Mouse (Mus musculus): Measurements from ENCODE around the gene Ppp2r5b. TPM values are rescaled to one million over a fixed set of nuclear protein-coding genes. Genes with fewer than 3 reads are reported as not detected.
A peak's percentile ranks its signal among the peaks of the same experiment; 100 is the strongest.

Ppp2r5b gene
- total RNA-seq (2021): 10 to 100 TPM; 30.7 to 31.7 TPM

DNA sequence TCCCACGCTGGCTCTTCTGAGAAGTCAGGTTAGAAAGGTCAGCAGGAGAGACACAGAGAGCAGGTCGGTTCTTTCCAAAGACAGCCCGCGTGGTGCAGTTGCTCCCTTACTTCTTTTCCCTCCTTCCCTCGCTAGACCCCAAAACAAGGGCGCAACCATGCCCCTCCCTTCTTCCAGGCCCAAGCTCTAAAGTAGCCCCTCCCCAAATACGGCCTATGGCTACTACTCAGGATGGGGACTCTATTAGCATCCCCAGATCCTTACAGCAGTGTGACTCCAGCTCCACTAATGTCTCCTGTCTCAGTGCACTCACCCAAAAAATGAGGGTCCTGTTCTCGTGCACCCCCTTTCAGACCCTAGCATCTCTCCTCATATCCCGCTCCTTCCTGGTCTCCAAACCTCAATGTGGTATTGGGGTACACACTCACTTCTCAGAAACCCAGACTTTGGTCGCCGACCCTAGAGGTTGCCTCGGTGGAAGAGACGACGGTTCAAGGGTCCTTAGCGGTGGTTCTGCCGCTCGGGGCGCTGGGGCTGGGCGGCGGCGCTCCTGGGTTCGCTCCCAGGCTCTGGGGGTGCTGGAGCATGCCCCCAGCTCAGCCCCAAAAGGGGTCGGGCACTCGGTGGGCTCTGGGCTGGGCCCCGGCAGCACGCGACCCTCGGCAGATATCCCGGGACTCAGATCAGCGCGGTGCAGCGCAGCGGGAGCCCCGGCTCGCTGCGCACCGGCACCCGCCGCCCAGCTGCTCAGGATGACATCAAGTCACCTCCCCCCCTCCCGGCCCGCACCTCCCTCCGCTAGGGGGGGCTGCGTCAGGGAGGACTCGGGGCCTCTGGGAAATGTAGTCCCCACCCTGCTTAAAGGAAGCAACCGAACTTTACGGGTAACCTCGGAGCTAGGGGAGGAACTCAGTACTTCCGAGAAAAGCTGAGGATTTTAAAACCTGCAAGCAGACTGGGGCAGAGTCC is at the start of gene Ppp2r5b:
Gene Ppp2r5b (minus strand): TSS at position 789 of the 969 bp plus-strand sequence.
- intact Hi-C loops (cut with DNase I): loop anchor here (1.0 kb wide), 1 partner anchor 94 kb away; the partner anchor contains the start of gene Arl2
- peak; percentile 95 to 96 for DNase-seq

DNA sequence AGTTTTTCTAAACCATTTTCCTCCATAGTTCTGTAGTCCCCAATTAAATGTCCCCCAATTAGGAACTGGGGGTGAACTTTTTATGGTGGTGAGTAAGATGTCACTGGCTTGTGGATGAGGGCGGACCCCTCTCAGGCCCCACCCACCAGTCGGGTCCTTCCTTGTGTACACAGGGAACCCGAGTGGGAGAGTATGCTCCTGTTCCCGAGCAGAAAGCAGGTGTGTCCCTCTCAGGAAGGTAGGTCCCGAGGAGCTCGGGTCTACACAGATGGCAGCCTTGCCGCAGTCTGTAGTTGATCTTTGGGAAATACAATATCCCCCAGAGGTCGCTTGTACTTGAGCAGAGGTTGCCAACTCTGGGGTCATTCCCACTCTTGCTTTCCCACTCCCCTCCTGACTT is 49.6 kb upstream of the Ppp2r5b start:
- intact Hi-C loops (cut with DNase I): no loop called here
- no peak for DNase-seq

DNA sequence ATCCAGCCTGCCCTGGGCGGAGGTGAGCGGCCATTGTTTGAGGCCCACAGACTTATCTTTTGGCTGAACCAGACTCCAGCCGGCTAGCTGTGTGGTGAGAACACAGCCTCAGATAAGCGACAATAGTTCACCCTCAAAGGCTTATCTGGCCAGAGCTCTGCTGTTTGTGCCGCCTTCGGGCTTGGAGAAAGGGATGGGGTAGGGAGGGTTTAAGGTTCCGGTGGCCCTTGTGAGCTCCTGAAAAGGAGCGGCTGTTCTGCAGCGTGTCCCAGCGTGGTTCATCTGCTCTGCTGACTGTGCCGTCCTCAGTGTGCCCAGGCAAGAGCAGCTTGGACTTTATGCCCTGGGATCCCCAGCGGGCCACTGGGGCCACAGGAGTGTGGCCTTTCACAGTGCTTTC is 48.8 kb upstream of the Ppp2r5b start:
- peak; percentile 50 to 62 for DNase-seq
- intact Hi-C loops (cut with DNase I): no loop called here

GRCm38 (mm10) chr19:6283001-6283400 is 47.3 kb upstream of the Ppp2r5b start:
- DNase-seq: no peak
- intact Hi-C loops (cut with DNase I): loop anchor here (2.0 kb wide), 1 partner anchor 18 kb away; no protein-coding TSS in a partner anchor

DNA sequence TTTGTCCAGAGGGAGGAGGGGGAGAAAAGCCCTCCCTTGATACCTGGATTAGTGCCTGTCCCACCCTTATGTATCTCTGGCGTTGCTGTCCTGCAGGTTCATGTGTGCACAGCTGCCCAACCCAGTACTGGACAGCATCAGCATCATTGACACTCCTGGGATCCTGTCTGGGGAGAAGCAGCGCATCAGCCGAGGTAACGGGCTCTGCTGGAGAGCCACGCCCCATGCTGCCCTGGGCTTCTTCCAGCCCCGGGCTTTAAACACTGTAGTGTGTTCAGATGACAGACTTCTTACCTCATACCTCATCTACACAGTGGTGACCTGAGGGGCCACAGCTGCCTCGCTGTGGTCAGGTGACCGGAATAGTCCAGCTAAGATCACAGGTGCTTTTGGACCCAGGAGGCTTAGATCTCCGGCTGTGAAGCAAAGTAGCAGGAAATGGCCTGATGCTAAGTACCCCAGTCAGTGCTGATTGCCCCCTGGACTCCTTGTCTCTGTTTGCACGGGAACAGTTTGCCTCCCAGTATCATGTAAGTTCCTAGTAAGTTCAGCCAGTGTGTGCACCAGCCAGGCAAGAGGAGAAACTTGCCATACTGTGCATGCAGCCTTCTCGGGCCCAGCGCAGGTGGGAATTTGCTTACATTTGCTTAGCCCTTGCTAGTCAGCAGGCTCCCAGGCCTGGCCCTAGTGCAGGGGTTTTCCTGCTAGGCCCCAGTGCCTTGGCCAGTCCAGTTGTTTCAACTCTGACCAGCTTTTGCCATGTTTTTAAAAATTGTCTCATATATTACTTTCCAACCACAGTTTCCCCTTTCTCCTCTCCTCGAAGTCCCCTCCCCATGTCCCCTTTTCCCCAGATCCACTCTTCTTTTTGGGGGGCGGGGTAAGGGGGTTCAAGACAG is 45.7 kb upstream of the Ppp2r5b start:
- intact Hi-C loops (cut with DNase I): loop anchor here (2.0 kb wide), 1 partner anchor 19 kb away; no protein-coding TSS in a partner anchor
- no peak for DNase-seq

GRCm38 (mm10) chr19:6280554-6280953 is 44.9 kb upstream of the Ppp2r5b start:
- intact Hi-C loops (cut with DNase I): no loop called here

DNA sequence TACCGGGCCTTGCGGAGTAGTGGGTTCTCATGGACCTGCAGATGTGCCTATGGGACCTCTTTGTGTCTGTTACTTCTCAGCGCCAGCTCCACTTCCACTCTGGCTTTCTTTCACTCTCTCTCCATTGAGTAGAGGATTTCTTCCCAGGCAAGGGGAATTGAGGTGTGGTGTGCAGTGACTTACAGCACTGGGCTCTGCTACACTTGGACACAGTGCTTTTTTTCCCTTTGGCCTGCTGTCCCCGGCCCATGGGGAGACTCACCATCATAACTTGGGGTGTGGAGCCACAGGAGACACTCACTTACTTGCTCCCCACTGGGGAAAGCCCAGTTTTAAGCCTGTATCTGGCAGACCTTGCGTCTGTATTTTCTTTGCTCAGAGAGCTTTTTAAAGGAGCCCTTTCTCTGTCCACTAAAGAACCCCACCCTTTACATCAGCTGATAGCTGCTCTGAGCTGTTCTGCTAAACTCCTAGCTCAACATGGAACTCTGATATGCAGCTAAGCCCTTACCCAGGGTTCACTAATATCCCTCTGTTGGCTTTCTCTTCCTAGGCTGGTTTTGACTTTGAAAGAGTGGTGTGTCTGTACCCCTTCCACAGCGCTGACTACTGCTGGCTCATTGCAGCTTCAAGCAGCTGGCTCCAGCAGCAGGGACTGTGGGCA is 43.9 kb upstream of the Ppp2r5b start:
- no peak for DNase-seq
- intact Hi-C loops (cut with DNase I): loop anchor here (1.0 kb wide), 1 partner anchor 9 kb away; no protein-coding TSS in a partner anchor

More at GRCm38 (mm10) chr19:6280554-6280953, 44.9 kb upstream of the Ppp2r5b start:
- DNase-seq: no peak

DNA sequence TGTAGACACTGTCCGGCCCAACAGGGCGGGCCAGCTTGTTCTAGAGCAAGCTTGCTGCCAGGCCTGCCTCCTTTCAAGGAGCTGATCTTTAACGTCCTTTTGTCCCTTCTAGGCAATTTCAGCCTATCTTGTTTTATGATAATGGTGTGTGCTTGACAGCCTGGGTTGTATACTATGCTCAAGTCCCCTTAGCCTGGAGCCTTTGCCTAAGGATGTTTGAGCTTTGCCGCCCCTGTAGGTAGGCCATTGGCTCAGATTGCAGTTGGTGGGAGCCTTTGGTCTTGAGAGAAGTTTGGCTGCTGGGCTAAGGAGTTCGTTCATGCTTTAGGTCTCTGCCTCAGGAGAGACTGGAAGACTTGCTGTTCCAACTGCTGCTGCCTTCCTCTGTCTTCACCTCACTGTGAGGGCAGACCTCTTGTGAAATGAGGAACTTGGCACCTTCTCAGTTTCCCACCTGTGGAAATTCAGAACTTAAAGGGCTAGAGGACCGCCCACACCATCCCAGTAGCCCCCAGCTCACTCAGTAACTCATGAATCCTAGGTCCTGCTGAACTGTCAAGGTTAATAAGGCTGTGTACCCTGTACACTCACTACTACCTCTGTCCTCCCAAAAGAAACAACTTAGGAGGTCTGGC is 42.9 kb upstream of the Ppp2r5b start:
- no peak for DNase-seq
- intact Hi-C loops (cut with DNase I): loop anchor here (1.0 kb wide), 1 partner anchor 10 kb away; no protein-coding TSS in a partner anchor

DNA sequence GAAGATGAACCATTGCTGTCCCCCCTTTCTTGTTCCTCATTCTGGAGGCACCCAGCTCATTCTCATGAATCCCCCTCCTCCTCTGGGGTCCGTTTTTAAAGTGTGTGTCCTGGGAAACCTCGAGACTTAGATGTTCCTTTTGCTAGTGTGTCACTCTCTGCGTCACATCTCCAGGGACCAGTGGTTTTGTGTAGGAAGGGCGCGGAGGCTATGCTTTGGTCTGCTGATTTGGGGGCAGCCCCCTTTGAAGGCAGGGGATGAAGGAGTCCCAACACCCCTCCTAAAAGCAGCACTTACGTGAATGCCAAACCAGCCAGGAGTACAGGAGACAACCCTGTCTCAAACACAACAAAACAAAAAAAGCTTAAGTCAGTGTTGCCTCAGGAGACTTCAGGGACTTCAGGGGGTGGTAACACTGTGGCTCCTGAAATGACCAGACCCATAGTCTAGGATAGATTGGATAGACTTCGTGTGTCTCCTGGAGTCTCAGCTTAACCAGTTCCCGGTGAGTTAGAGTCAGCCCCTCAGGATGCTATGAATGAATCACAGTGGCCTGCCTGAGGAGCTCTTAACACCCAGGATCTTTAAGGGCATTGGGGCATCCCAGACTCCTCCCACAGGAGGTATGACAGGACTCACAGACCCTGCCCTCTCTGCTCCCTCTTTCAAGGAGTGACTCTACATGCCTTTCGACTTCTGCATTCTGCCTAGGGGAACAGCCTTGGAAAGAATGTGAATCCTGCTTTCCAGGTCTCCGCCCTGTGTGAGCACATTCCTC is 42.2 kb upstream of the Ppp2r5b start:
- intact Hi-C loops (cut with DNase I): no loop called here

DNA sequence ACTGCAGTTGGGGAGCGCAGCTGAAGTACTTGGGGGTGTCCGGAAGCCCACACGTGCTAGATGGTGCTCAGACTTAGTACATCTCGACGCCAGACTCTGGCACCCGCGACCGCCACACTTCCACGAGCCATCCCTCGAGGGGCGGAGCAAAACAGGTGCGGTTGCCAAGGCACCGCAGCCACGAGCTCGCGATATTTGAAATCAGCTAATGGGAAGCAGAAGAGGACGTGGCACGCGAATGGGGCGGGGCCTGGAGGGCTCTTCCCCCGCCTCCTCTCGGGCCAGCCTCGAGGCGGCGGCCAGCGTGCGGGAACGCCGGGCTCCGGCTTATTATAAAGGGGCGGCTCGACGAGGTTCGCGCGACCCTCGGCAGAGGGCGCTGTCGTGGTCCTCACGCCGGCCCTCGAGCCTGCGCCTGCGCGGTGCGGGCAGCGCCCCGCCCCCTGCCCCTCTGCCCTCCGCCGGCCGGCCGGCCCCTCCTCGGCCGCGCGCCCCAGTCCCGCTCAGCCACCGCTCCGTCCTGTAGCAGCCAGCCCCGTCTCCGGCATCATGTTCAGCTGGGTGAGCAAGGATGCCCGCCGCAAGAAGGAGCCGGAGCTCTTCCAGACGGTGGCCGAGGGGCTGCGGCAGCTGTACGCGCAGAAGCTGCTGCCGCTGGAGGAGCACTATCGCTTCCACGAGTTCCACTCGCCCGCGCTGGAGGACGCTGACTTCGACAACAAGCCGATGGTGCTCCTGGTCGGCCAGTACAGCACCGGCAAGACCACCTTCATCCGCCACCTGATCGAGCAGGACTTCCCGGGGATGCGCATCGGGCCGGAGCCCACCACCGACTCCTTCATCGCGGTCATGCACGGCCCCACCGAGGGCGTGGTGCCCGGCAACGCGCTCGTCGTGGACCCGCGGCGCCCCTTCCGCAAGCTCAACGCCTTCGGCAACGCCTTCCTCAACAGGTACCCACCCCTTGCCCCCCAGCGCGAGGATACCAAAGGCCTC is 41.1 kb upstream of the Ppp2r5b start, which contains the start of gene Ehd1:
Gene Ehd1 (plus strand): TSS at position 300 of the 996 bp plus-strand sequence.
- intact Hi-C loops (cut with DNase I): no loop called here

More for the DNA sequence above, 42.2 kb upstream of the Ppp2r5b start:
- peak; percentile 87 to 89 for DNase-seq

DNA sequence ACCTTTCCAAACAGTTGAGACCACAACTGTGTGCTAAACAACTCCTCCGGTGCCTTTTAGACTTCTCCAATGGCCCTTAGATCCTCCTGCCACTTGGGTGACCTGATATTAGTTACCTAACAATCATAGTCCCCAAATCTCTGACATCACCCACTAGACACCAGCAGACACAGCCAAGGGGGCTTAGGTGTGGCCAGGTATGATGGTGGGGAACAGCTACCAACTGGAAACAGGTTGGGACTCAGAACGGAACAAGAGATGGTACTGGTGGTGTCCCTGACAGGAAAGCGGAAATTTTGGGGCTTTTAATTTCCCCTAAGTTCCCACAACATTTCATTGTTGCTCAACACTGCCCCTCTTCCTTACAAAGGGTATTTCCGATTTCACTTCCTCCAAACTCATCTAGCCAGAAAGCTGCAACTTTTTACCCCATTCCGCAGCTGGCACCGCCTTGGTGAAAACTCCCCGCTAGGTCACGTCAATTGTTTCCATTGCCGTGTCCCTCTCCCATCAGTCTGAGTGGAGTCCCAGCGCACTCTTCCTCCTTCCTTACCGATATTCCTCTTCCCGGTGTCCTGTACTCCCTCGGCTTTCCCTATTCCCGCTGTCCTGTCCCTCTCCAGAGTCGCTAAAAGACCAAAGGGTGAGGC is 40.2 kb upstream of the Ppp2r5b start:
- intact Hi-C loops (cut with DNase I): no loop called here
- DNase-seq: no peak

More for the DNA sequence above, 41.1 kb upstream of the Ppp2r5b start, which contains the start of gene Ehd1:
- peak; percentile 98 to 99 for DNase-seq

- no peak for DNase-seq
- intact Hi-C loops (cut with DNase I): no loop called here
Measured at GRCm38 (mm10) chr19:6273998-6274608, 38.4 kb upstream of the Ppp2r5b start.

DNA sequence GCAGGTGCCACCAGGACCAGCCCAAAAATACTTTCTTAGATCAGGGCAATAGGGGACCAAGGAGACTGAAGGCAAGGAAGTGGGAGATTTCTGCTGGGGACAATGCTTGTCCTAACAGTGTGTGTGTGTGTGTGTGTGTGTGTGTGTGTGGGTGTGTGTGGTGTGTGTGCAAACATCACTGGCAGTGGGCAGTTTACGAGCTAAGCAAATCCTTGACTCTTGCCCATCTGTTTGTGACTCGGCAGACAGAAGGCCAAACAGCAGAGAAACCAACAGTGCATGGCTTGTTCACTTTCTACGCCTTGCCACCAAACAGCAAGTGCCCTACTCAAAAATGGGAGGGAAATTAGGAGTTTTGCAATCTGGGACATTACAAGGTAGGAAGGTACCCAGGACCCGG is 37.9 kb upstream of the Ppp2r5b start:
- intact Hi-C loops (cut with DNase I): no loop called here
- no peak for DNase-seq

DNA sequence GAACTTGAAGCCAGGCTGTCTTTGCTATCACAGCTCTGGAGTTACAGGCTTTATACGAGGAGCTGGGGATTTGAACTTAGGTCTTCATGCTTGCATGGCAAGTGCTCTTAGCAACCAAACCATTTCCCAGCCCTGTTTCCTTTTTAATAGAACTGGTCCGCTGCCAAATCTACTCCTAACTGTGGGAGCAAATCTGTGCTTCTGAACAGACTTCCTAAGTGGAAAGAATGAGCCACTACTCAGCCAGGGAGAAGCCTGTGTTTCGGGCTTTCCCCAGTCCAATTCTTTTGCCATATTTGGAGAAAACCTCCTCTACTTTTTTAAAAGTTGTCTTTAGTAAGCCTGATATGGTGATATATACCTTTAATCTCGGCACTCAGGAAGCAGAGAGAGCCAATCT is 37.1 kb upstream of the Ppp2r5b start:
- peak; percentile 55 to 65 for DNase-seq
- intact Hi-C loops (cut with DNase I): no loop called here

DNA sequence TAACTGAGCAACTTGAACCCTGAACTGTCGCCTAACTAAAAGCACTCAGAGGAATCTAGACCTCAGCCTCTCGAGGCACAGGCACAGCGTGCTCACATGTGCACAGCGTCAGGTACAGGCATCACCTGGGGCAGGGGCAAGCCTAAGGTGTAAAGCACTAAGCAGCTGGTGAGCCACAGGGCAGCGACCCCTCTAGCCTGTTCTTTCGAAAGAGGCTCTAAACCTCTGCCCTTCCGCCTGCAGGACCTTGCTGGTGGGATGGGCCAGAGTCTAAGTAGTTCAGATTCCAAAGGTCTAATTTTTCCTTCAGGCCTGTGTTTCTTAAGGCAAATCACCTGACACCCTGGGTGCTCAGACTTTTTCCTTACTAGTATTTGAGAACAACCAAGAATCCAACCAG is 36.4 kb upstream of the Ppp2r5b start:
- DNase-seq: no peak
- intact Hi-C loops (cut with DNase I): no loop called here

DNA sequence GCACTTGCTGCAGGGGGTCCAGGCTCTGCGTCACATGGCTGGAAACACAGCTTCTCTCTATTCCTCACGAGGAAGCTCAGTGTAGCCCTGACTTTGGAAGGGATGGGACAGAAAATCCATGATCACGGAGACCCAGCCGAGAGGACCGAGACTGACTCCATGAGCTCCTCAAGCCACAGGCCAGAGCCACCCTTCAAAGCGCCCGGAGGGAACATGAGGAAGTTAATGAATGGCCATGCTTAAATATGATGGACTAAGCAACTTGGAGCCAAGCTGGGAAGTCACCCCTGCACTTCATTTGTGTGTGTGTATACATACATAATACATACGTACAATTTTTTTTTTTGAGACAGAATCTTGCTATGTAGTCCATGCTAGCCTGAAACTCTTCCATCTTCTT is 35.5 kb upstream of the Ppp2r5b start:
- intact Hi-C loops (cut with DNase I): no loop called here
- DNase-seq: no peak

DNA sequence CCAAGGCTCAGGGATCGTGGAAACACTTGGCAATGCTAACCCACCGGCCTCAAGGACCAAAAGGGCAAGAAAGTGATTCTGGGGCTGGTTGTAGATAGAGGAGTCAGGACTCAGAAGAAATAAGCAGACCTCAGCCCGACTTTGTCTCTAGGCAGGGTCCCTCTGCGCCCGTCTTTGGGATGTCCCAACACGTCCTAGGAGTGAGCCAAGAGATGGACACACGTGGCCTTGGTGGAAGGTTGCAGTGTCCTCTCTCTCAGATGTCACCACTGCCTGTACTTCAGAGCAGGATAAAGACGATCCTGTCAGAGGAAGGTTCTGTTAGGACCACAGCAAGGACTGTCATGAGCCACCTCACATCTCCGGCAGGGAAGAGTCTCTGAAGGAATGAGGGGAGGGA is 35.0 kb upstream of the Ppp2r5b start:
- DNase-seq: no peak
- intact Hi-C loops (cut with DNase I): no loop called here

All from heart, postnatal 10 days (tissue).